Mouse (Mus musculus) bone marrow macrophage, adult 2 months (primary cell): ENCODE measurements around the gene Fam192a.

Experiments used
- CTCF ChIP-seq: IDR thresholded peaks from 2 replicates; pipeline ENCODE4 v1.5.1; 2012; ENCODE audit warnings: low read depth, mild to moderate bottlenecking, low read length, moderate library complexity
- POLR2A ChIP-seq: IDR thresholded peaks from 2 replicates; pipeline ENCODE4 v1.6.1; 2012; ENCODE audit warnings: mild to moderate bottlenecking, low read depth, low read length, borderline replicate concordance

DNA sequence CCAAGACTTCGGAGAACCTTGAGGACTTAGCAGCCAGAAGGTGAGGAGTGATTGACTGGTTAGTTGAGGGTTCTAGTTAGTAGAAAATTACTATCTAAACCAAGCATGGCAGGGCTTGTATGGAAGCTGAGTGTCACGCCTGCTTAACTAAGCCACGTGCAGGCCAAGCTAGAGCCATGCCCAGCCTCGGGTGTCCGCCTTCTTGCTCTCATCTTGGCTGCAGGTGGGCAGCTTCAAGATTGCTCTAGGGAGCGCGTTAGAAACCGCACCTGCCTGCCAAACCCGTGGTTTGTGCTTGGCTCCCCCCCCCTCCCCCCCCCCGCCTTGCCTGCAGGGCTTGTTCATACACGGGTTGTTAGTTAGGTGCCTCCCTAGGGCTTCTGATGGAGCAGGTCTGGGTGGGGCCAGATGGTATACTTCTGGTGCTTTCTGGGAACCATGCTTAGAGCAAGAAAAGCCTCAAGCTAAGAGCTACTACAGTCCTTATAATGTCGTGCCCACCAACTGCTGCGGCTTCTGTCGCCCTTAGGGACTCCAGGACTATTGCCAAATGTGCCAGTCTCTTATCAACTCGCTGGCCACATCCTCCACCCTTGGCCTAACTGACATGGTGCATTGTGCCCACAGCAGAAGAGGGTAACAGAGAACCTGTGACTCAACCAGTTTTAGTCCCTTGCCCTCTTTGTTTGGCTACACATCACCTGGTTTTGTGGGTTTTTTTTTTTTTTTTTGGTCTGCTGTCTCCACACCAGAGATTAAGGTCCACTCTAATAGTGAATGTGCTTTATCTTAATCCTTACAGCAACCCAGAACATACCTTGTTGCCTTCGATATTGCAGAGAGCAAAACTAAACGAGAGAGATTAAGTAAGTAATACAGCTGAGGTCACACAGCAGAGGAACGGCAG is 60.7 kb downstream of the Fam192a start:
- TF ChIP-seq POLR2A (no peak), CTCF (no peak)
